Mouse (Mus musculus): ENCODE measurements around the gene Gm4353.

The Gm4353 gene

GRCm38 (mm10) chr7:116040470-116041019 lies 43.9 kb downstream of the Gm4353 start:
- peak; percentile 35 for DNase-seq (ENCODE audit: low read depth, low spot score)

- DNase-seq (ENCODE audit: low read depth, low spot score) = peak; percentile 89
These were observed 44.6 kb downstream of the Gm4353 start for GRCm38 (mm10) chr7:116039538-116040466.

DNA sequence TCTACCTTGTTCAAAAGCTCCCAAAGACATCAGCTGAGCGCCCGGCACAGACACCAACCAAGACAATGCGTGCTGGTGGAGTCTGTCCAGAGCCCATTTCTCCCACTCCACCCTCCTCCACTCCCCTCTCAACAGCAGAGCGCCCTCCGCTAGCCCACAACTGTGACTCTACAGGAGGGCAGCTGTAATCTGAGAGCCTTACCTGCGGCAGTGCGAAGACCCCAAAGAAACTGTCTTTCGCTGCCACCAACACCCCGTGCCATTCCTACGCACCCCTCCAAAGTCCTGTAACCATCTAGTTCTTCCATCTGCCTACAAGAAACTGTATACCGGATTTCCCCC lies 45.3 kb downstream of the Gm4353 start, which contains the start of gene 1110004F10Rik:
TSS of gene 1110004F10Rik (plus strand) at position 202 of the 342 bp plus-strand sequence.
- DNase-seq (ENCODE audit: low read depth, low spot score) = peak; percentile 14

DNA sequence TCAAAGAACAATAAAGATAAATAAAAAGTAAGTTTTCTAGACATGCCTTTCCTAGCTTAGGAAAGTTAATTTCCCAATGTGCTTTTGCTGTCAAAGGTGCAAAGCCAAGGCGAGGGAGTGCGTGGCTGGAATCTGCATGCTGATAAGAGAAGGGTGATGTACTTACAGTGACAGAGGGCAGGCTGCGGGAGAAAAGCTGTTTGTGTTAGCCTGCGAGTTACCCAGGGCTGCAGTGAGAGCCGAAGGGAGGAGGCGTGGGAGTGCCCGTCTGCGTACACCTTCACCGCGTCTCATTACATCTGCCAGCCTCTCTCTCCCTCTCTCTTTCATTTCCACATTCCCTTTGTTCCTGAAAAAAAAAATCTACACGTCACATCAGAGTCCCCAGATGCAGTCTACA lies 45.9 kb downstream of the Gm4353 start, which contains the start of gene Sox6:
TSS of gene Sox6 (minus strand) at position 286 of the 400 bp plus-strand sequence.
- no peak for DNase-seq (ENCODE audit: low read depth, low spot score)

GRCm38 (mm10) chr7:116038024-116038423 lies 46.4 kb downstream of the Gm4353 start:
- DNase-seq (ENCODE audit: low read depth, low spot score) = no peak

DNA sequence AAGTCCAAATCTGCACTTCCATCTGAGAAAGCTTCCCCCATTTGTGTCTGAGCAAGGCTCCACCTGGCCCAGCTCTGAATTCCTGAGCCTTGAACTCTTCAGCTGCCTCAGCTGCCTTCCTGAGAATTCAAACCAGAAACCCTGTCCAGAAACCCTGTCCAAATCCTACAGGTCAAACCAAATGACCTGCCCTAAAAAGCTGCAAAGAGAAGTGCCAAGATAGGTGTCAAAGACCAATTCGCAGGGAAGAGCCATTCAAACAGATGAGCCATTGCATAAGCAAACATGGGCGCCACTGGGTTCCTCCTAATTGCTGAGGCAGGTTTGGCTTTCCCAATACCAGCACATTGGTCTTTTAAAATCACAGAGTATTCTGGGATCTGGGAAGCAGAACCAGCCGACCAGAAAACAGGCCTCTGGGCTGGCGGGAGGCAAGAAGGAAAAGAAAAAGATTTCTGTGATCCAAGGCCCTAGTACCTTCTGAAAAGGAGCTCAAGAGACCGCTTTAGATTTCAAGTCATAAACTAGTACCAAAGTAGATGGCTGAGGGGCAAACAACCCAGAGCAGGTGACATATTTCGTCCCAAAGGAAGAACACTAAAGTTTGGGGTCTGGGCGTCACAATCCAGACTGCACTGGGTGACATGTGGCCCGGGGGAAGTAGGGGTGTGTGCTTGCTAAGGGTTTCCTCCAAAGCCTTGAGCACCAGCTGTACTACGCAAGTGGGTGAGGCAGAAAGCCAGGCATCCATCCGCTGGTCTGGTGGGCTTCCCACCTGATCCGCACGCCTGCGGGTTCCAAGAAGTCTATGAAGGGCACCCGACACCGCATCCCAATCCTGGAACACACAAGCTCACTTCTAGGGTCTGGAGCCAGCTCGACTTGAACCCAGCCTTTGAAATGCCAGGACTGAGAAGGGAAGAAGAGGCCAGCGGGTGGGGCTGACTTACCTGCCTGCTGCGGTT lies 47.6 kb downstream of the Gm4353 start:
- DNase-seq (ENCODE audit: low read depth, low spot score) = peak; percentile 23

DNA sequence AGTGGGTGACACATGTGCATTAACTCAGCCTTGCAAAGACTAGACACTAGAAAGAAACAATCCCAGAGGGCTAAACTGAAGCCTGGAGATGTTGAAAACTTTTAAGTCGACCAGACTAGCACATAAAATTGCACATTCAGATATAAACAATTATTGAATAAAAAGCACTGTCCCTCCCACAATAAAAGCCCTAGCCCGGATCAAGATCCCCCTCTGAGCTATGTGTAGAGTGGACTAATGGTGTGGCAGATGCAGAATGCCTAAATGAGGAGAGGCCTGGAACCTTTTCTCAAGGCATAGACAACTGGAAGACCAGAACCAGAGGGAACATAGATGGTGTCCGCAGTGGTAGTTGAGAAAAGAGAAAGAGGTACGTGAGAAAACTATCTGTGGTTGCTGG lies 48.9 kb downstream of the Gm4353 start:
- DNase-seq (ENCODE audit: low read depth, low spot score) = no peak

GRCm38 (mm10) chr7:116034282-116034758 lies 50.1 kb downstream of the Gm4353 start:
- peak; percentile 88 for DNase-seq (ENCODE audit: low read depth, low spot score)

DNA sequence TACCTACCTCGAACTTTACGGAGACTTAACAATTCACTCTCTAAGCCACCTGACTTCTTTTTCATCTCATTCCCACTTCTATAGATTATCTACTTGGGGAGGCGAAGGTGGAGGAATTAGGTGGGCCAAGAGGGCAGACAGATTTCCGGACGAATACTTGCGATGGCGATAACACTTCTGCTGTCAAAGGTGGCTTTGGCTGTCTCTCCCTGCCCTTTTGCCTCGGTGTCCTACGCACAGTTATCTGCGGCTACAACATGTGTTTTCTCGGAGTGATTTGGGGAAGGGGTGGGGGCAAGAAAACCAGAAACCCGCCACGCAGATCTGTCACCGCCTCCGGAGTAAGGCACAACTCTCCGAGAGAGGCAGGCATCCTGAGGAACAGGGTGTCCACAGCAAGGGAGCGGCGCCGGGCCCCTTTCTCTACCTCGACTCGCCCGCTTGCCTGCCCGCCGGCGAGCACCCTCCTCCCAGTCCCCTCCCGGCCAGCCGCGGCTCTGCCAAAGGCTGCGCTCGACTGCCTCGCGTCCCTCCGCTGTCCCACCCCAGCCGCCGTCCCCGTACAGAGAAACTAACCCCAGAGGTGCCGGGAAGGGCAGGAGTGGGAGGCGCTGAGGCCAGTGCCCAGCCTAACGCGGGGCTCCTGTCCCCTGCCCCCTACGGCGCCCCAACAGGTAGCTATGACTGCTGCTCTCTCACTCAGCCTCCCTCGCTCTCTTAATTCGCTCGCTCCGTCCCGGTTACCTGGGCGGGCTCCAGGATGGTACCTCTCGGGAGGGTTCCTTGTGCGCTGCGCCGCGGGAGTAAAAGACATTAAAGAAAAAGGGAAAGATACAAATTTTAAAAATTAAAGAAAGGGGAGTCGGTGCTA lies 50.8 kb downstream of the Gm4353 start:
- peak; percentile 65 for DNase-seq (ENCODE audit: low read depth, low spot score)
